Mouse (Mus musculus): Measurements from ENCODE around the gene Rras2.

GRCm38 (mm10) chr7:114145841-114146240, 28.3 kb upstream of the Rras2 start:
- TF ChIP-seq CTCF (IDR thresholded peaks at IDR 0.05; ENCODE audit: low read depth): no peak
- no peak for TF ChIP-seq EP300 (IDR thresholded peaks at IDR 0.05; ENCODE audit: low read depth)
